Mouse (Mus musculus) mouse trophoblast stem cell (cell line): ENCODE measurements around the gene Taf10.

Experiments
- in situ Hi-C, 2 experiments: fragments of 300-500 bp; cut with MseI, MboI; formaldehyde crosslinking; loops; 2 replicates in 1 of 2; 3 replicates in 1 of 2; pipeline ENCODE4 v1.15.1; 2025

Taf10 gene

DNA sequence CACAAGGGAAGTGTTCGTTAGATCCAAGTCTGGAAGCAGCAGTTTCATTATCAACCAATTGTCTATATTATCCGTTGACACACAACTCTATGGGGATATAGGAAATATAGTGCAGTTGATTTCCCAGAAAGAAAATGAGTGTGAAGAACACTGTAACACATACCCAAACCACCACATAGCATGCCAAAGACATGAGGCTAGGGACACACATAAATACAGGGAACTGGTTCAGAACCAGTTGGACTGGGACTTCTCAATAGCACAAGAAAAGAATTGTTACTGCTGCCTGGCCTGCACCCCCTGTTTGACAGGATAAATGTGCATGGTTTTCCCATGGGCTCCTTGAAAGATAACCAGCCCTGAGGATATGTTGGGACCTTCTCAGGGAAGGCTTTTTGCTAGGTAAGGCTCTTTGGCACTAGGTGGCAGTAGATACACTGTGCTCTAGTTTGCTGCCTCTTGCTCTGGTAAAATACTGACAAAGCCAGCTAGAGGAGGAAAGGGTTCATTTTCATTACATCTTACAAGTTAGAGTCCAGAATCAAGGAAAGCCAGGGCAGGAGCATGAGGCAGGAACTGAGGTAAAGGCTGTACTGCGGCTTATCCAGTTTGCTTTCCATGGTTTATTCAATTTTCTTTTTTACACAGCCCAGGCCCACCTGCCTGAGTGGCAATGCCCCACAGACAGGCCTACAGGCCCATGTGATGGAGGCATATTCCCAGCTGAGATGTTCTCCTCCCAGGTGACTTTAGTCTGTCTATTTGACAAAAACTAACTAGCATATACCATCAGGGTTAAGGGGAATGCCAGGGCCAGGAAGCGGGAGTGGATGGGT, 17.8 kb downstream of the Taf10 start:
- in situ Hi-C loops = no loop called here

DNA sequence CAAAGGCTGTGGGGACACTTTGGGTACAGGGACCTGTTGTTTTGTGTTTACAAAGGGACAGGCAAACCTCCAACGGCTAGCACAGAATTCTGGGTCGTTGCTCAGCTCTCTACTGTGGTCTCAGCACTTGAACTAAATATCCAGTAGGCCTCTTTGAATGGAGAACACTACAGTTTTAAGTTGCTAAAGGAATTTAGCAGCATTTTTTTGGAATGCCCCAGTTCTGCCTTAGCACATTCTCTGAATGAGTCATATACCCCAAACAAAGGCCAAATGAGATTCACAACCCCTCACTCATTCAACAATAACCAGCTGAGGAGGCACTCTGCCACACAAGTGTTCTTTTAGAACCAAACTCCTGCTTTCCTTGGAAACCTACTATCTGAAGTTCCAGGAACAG, 22.2 kb downstream of the Taf10 start:
- in situ Hi-C loops = no loop called here

DNA sequence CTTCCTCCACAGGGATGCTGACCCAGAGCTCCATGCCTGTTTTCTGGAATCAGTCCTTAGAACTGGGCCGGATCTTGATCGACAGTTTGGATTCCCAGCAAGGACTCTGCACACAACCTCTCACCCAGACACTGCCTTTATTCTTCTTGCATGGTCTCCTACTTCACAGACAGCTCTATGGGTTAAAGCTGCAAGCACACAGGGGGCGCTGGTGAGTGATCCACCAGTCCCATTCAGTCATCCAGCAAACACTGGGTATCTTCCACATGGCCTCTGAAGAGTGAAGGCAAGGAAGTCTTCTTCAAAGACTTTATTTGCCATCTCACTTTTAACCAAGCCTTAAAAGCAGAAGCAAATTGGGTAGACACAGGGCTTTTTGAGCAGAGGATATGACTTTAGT, 28.8 kb downstream of the Taf10 start:
- in situ Hi-C loops = no loop called here

DNA sequence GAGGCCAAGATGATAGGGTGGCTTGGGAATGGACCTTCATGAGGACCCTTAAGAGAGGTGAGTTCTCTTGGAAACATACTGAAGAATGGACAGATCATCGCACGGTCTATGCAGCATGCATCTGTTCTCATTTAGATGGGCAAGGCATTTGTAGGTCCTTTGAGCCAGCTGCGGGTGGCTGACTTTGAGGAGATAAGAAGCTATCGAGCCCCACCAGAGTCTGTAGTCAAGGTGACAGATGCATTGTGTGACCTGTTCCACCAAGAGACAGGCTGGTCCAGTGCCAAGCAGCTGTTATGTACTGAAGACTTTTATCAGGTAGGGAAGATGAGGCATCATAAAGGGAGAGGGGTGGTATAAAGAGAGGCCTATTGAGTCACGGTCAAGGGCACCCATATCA, 35.4 kb downstream of the Taf10 start:
- in situ Hi-C loops = no loop called here

DNA sequence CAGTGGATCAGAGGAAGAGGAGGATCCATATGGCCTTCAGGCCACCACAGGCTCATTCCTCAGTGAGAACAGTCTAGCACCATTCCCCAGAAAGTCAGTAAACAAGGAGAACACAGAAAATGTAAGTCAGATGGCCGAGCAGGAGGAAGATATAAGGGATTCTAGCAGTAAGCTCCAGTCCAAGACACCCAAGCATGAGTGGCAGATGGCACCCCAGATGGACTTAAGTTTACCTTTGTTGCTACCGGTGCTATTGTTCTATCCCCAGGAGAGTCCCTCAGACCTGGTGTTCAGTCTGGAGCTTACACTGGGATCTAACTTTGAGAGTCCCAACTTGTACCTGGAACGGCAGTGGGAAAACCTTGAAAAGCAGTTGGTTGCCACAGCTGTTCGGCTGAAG, 40.3 kb downstream of the Taf10 start:
- in situ Hi-C loops = no loop called here

DNA sequence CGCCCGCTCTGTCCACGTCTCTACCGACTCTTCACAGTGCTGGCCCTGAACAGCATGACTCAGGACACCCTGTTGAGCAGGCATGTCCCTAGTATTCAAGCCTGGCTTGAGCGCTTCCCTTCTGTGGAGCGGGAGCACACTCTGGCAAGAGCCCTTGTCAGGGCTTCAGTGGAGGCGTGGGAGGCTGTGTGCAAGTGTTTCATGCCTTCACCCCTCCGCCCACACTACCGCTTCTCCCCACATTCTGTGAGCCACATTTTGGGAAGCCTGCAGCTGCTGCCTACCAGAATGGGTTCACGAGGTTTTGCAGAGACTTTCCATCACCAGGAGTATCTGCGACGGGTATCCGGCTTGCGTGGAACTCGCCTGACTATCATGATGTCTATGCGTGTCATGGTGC, 41.0 kb downstream of the Taf10 start:
- in situ Hi-C loops = no loop called here

DNA sequence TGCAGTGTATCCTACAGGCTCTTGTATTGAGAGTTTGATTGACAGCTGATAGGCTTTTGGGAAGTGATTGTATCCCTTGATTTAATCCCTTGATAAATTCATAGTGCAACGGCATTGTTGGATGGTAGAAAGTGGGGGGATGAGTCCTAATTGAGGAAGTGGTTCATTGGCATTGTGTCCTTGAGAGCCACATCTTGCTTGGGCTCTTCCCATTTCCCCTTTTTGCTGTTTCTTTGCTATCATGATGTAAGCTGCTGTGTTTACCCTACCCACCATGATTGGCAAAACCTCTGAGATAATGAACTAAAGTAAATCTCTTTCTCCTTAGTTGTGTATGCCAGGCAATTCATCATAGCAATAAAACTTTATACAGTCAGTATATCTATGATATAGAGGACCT, 53.3 kb downstream of the Taf10 start:
- in situ Hi-C loops = no loop called here
